Mouse (Mus musculus) gastrocnemius, adult 18-20 months (tissue): Measurements from ENCODE around the gene Slc25a35. TPM values are rescaled to one million over a fixed set of nuclear protein-coding genes. Genes with fewer than 3 reads are reported as not detected.
"Not testable (repeated sequence)": the region's sequence is repeated elsewhere in the genome, so short reads cannot be mapped to it uniquely, and the experiment has no call there.

Source experiments
- DNase-seq: peaks from one replicate; pipeline ENCODE4 v3.0.0; 2021; ENCODE audit warnings: low spot score
- microRNA-seq: library from miRNA; unstranded; fragments of <30 nt; microRNA quantifications from one replicate; pipeline ENCODE4 v1.2.0, GENCODE M21; 2021
- total RNA-seq, 2 experiments: library from RNA; stranded (reverse); gene quantifications; 2 replicates each; pipeline ENCODE4 v1.2.3; 2021

The Slc25a35 gene
- total RNA-seq, 2 experiments from 2014 or later: 4.8 to 5.2 TPM

DNA sequence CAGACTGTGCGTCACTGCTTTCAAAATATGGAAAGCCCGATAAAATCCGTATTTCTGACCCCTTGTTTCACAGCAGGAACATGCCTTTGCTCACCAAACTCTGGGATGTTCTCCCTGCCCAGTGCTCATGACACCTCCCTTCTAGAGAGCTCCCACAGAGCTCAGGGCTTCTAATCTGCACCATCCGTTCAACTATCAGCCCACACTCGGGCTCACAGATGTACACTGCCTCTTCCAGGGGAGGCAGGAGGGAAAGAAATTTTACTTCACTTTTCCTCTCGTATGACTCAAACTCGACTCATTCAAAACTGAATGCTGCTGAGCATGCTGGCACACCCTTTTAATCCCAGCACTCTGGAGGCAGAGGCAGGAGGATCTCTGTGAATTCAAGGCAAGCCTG lies 37.3 kb downstream of the Slc25a35 start:
- DNase-seq: no peak

- DNase-seq: not testable (repeated sequence)
Measured at GRCm38 (mm10) chr11:69006575-69006974, 38.6 kb downstream of the Slc25a35 start.

GRCm38 (mm10) chr11:69008182-69009121 lies 40.5 kb downstream of the Slc25a35 start, which contains the start of gene Pfas:
Gene Pfas (minus strand): TSS chr11:69008460.
- peak; percentile 71 for DNase-seq

DNA sequence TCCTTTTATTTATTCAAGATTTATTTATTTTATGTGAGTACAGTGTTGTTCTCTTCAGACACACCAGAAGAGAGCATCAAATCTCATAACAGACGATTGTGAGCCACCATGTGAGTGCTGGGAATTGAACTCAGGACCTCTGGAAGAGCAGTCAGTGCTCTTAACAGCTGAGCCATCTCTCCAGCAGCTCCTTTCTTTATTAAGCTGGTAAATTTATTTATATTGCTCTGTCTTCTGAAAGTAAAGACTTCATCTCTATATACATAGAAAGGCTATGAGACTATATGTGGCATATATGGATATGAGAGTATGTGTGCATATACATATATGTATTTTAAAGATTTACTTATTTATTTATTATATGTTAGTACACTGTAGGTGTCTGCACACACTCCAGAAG lies 41.6 kb downstream of the Slc25a35 start:
- no peak for DNase-seq

GRCm38 (mm10) chr11:69010400-69011323 lies 42.7 kb downstream of the Slc25a35 start:
- no peak for DNase-seq

DNA sequence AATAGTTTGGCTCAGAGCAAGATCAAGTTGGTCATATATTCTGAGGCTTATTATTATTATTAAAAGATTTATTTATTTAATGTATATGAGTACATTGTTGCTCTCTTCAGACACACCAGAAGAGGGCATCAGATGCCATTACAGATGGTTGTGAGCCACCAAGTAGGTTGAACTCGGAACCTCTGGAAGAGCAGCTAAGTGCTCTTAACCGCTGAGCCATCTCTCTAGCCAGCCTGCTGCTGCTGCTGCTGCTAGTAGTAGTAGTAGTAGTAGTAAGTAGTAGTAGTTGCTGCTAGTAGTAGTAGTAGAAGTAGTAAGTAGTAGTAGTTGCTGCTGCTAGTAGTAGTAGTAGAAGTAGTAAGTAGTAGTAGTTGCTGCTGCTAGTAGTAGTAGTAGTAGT lies 43.5 kb downstream of the Slc25a35 start:
- not testable (repeated sequence) for DNase-seq

- DNase-seq: peak; percentile 93
Measured at GRCm38 (mm10) chr11:69012071-69012601, 44.2 kb downstream of the Slc25a35 start.

- DNase-seq: peak; percentile 90
Measured at GRCm38 (mm10) chr11:69015644-69016441, 47.9 kb downstream of the Slc25a35 start, which contains the start of gene Ctc1. Gene Ctc1 (plus strand): TSS chr11:69015911.

DNA sequence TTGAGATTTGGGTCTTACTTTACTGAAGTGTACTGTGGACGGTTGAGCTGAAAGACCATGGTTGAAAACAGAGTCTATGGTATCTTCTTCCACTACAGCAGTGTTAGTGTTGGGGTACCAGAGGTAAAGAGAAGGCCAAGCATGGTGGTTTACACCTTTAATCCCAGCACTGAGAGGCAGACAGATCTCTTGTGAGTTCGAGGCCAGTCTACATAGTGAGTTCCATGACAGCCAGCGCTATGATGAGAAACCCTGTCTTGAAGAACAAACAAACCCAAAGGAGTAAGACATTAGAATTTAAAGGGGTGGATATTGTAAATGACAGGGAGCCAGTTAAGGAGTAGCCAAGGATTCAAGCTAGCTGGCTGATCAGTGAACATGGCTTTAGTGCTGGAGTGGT lies 48.8 kb downstream of the Slc25a35 start:
- no peak for DNase-seq

GRCm38 (mm10) chr11:69020691-69021090 lies 52.8 kb downstream of the Slc25a35 start:
- DNase-seq: no peak

Small RNA genes lying within 50 kb of the gene (microRNA-seq; reads per million reads assigned to microRNA genes)
- not detected for gene Mir3062

Other genes starting within 250 kb of the Slc25a35 start
- gene Ndel1, start 96.3 kb upstream of the Slc25a35 start, total RNA-seq: 100 to 1,000 TPM in 1 of 2 experiments, 10 to 100 TPM in 1; 78.2 to 106 TPM
- gene Rnf222, start 79.6 kb upstream of the Slc25a35 start, total RNA-seq: not detected
- gene Rpl26, start 66.5 kb upstream of the Slc25a35 start, total RNA-seq: 100 to 1,000 TPM; 639 to 682 TPM
- not detected for gene Odf4, start 41.0 kb upstream of the Slc25a35 start, total RNA-seq
- 1 to 10 TPM; 5.8 to 9.7 TPM for gene Arhgef15, start 10.7 kb upstream of the Slc25a35 start, total RNA-seq
- 10 to 100 TPM; 59.5 to 62.4 TPM for gene Rangrf, start 7.1 kb downstream of the Slc25a35 start, total RNA-seq
- 1 to 10 TPM; 7.0 to 9.6 TPM for gene Pfas, start 40.3 kb downstream of the Slc25a35 start, total RNA-seq
- gene Ctc1, start 47.8 kb downstream of the Slc25a35 start, total RNA-seq: 1 to 10 TPM; 9.4 to 9.5 TPM
- gene Aurkb, start 77.5 kb downstream of the Slc25a35 start, total RNA-seq: not detected
- gene Borcs6, start 91.6 kb downstream of the Slc25a35 start, total RNA-seq: 10 to 100 TPM; 20.0 to 23.5 TPM
- gene Tmem107, start 102.7 kb downstream of the Slc25a35 start, total RNA-seq: 1 to 10 TPM; 3.5 to 3.7 TPM
- gene Vamp2, start 120.4 kb downstream of the Slc25a35 start, total RNA-seq: 10 to 100 TPM; 37.4 to 39.3 TPM
- 10 to 100 TPM; 41.9 to 72.2 TPM for gene Per1, start 127.1 kb downstream of the Slc25a35 start, total RNA-seq
- gene Hes7, start 152.3 kb downstream of the Slc25a35 start, total RNA-seq: not detected
- not detected for gene 9130213A22Rik, start 154.5 kb downstream of the Slc25a35 start, total RNA-seq
- not detected for gene Aloxe3, start 157.8 kb downstream of the Slc25a35 start, total RNA-seq
- not detected for gene Alox12b, start 188.9 kb downstream of the Slc25a35 start, total RNA-seq
- not detected for gene Alox8, start 229.7 kb downstream of the Slc25a35 start, total RNA-seq